12 mouse cellular contexts compared by ENCODE assay signal in genomic region chr15:102147674-102148402, GRCm38 (mm10). TPM values are rescaled to one million over a fixed set of nuclear protein-coding genes. Genes with fewer than 3 reads are reported as not detected.
DNase-seq lines count a peak whose midpoint lies in the region; ATAC-seq and TF ChIP-seq lines count a peak whose summit lies in the region.
"Had no signal": no experiment of that assay in that cellular context is flagged by ENCODE, and none has a peak within 500 bp of the region (broad histone marks: within the 10 kb centered on the region; RNA-seq: fewer than 3 reads in every experiment).

No protein-coding gene starts in this region.

- H3K79me3 ChIP-seq in C2C12 (ENCODE audit: low read depth) = no peaks in the 10 kb centered on the region

- 0 out of 2 replicates have a peak, but pooled peaks cover 5% of the 10 kb centered on the region for H3K27me3 ChIP-seq in kidney, postnatal 0 days (ENCODE audit: insufficient read depth, low read length)
- H3K27me3 ChIP-seq in C2C12 (ENCODE audit: control insufficient read depth, insufficient read depth, insufficient read length) = no peaks in the 10 kb centered on the region

- no peak overlapping the region for H3K4me3 ChIP-seq in kidney, postnatal 0 days (replicated peaks; ENCODE audit: low read depth, low read length)
- no peak overlapping the region for H3K4me3 ChIP-seq in C2C12 (ENCODE audit: insufficient read depth, poor library complexity, severe bottlenecking)
- no peak overlapping the region for H3K4me3 ChIP-seq in embryonic fibroblast, embryonic 13.5 days (ENCODE audit: insufficient read depth, low read length)
- H3K4me3 ChIP-seq: lung, embryonic 15.5 days; neural tube, embryonic 12.5 days had no signal

- no peak overlapping the region for H3K27ac ChIP-seq in kidney, postnatal 0 days
- H3K27ac ChIP-seq in embryonic fibroblast, embryonic 13.5 days (ENCODE audit: insufficient read depth, low read length) = peak overlapping the region; percentile 34; the same call in 1 of the 2 replicates
- H3K27ac ChIP-seq: lung, embryonic 15.5 days; neural tube, embryonic 12.5 days had no signal

- H3K4me2 ChIP-seq in kidney, postnatal 0 days (ENCODE audit: low read length) = no peak overlapping the region
- H3K4me2 ChIP-seq: lung, embryonic 15.5 days; neural tube, embryonic 12.5 days had no signal

- H3ac ChIP-seq in C2C12 (ENCODE audit: control insufficient read depth, insufficient read length, low read depth) = peak overlapping the region; percentile 12

- no peak for DNase-seq in kidney, postnatal 0 days (ENCODE audit: low spot score)
- DNase-seq in kidney, postnatal 4 days = no peak
- peak; percentile 61 for DNase-seq in 416B (ENCODE audit: low read depth)
- DNase-seq in adrenal gland, postnatal 10 days = no peak
- no peak for DNase-seq in frontal cortex, postnatal 14 days (ENCODE audit: low spot score in 2 of 2)
- DNase-seq: kidney, postnatal 36 days; layer of hippocampus, postnatal 36 days had no signal

- no peak for ATAC-seq in kidney, postnatal 0 days (replicated peaks; ENCODE audit: low FRiP score, low read depth)

- TF ChIP-seq CTCF in kidney, postnatal 0 days (IDR thresholded peaks at IDR 0.05; ENCODE audit: low read depth) = no peak
- no peak for TF ChIP-seq CTCF in C2C12 (IDR thresholded peaks at IDR 0.05; ENCODE audit: control insufficient read depth, insufficient read depth, insufficient read length)
- TF ChIP-seq CTCF in embryonic fibroblast, embryonic 13.5 days (IDR thresholded peaks at IDR 0.05; ENCODE audit: borderline replicate concordance, insufficient read depth, low read length) = no peak

- H3K9me3 ChIP-seq in kidney, postnatal 0 days (replicated peaks; ENCODE audit: low read length) = no peaks in the 10 kb centered on the region
- H3K9me3 ChIP-seq: lung, embryonic 15.5 days; neural tube, embryonic 12.5 days had no signal

- no peaks in the 10 kb centered on the region for H3K36me3 ChIP-seq in kidney, postnatal 0 days (ENCODE audit: insufficient read depth, low read length)
- peaks cover 17% of the 10 kb centered on the region for H3K36me3 ChIP-seq in C2C12 (ENCODE audit: control insufficient read depth, insufficient read depth)
- H3K36me3 ChIP-seq: lung, embryonic 15.5 days; neural tube, embryonic 12.5 days had no signal

- no peak for TF ChIP-seq POLR2A in embryonic fibroblast, embryonic 13.5 days (IDR thresholded peaks at IDR 0.05; ENCODE audit: low read depth, low read length)

- H3K4me1 ChIP-seq in kidney, postnatal 0 days (replicated peaks; ENCODE audit: insufficient read depth, low read length) = peaks cover 14% of the 10 kb centered on the region
- H3K4me1 ChIP-seq in embryonic fibroblast, embryonic 13.5 days (ENCODE audit: control insufficient read depth, insufficient read depth, low read length) = peaks cover 29% of the 10 kb centered on the region

- peaks cover 39% of the 10 kb centered on the region for H3K79me2 ChIP-seq in C2C12 (ENCODE audit: control insufficient read depth, insufficient read depth)

- WGBS in kidney, postnatal 0 days = 47% methylated on average over 16 of the region's 16 CpGs

- 0 out of 2 replicates have a peak overlapping the region, but pooled peaks have one; percentile 8 for H3K9ac ChIP-seq in kidney, postnatal 0 days (ENCODE audit: low read depth, low read length)
- H3K9ac ChIP-seq: lung, embryonic 15.5 days; neural tube, embryonic 12.5 days had no signal

TF ChIP-seq in C2C12, 6 proteins besides CTCF, POLR2A, EP300 and RAD21:
- TF ChIP-seq CEBPB (IDR thresholded peaks at IDR 0.05; ENCODE audit: low read depth) = no peak
- no peak for TF ChIP-seq MYOG (IDR thresholded peaks at IDR 0.05; ENCODE audit: control insufficient read depth, extremely low read depth, insufficient read length)
- TF ChIP-seq USF1 (IDR thresholded peaks at IDR 0.05; ENCODE audit: low read depth) = no peak
- no peak for TF ChIP-seq MYOD1 (IDR thresholded peaks at IDR 0.05; ENCODE audit: control insufficient read depth, insufficient read length, low read depth)
- no peak for TF ChIP-seq MAX (IDR thresholded peaks at IDR 0.05)
- no peak for TF ChIP-seq FOSL1 (IDR thresholded peaks at IDR 0.05; ENCODE audit: insufficient read depth, low read length, poor library complexity, severe bottlenecking)

RNA-seq across cellular contexts. Expression of gene Soat2, which starts 2.5 kb away (rescaled TPM):
- polyA plus RNA-seq in kidney, postnatal 0 days (2015; fragmentation: Nextera tagmentation; extraction: Ambion mirVana) = 0.28 and 0.34 TPM in 2 replicates
- 0.06 TPM for polyA plus RNA-seq in C2C12 (2012; fragmentation: generic; extraction: Trizol)
- 1.3 and 2.6 TPM in 2 replicates for polyA plus RNA-seq in embryonic fibroblast, embryonic 13.5 days (2011; ENCODE audit: insufficient read length, low read depth, missing spikeins)
- 1 to 10 TPM; 4.9 to 8.1 TPM for total RNA-seq in adrenal gland, postnatal 10 days (2021)
- polyA plus RNA-seq: hindbrain, embryonic 16.5 days had no signal

RNA-seq across cellular contexts. Expression of gene Igfbp6, which starts 3.7 kb away (rescaled TPM):
- 20.5 and 28.3 TPM in 2 replicates for polyA plus RNA-seq in kidney, postnatal 0 days (2015; fragmentation: Nextera tagmentation; extraction: Ambion mirVana)
- 297 TPM for polyA plus RNA-seq in C2C12 (2012; fragmentation: generic; extraction: Trizol)
- polyA plus RNA-seq in embryonic fibroblast, embryonic 13.5 days (2011; ENCODE audit: insufficient read length, low read depth, missing spikeins) = 43.0 and 55.0 TPM in 2 replicates
- total RNA-seq in adrenal gland, postnatal 10 days (2021) = 10 to 100 TPM; 40.3 to 48.1 TPM

RNA-seq across cellular contexts. Expression of gene Spryd3, which starts 11.8 kb away (rescaled TPM):
- 14.3 and 16.6 TPM in 2 replicates for polyA plus RNA-seq in kidney, postnatal 0 days (2015; fragmentation: Nextera tagmentation; extraction: Ambion mirVana)
- polyA plus RNA-seq in C2C12 (2012; fragmentation: generic; extraction: Trizol) = 47.1 TPM
- polyA plus RNA-seq in embryonic fibroblast, embryonic 13.5 days (2011; ENCODE audit: insufficient read length, low read depth, missing spikeins) = 35.5 and 36.0 TPM in 2 replicates
- 10 to 100 TPM; 27.4 to 31.5 TPM for total RNA-seq in adrenal gland, postnatal 10 days (2021)

RNA-seq across cellular contexts. Expression of gene Tns2, which starts 47.6 kb away (rescaled TPM):
- polyA plus RNA-seq in kidney, postnatal 0 days (2015; fragmentation: Nextera tagmentation; extraction: Ambion mirVana) = 34.4 and 35.8 TPM in 2 replicates
- polyA plus RNA-seq in C2C12 (2012; fragmentation: generic; extraction: Trizol) = 67.8 TPM
- 61.8 and 71.1 TPM in 2 replicates for polyA plus RNA-seq in embryonic fibroblast, embryonic 13.5 days (2011; ENCODE audit: insufficient read length, low read depth, missing spikeins)
- total RNA-seq in adrenal gland, postnatal 10 days (2021) = 10 to 100 TPM; 64.5 to 84.6 TPM

RNA-seq across cellular contexts. Expression of gene Zfp740, which starts 55.2 kb away (rescaled TPM):
- 45.4 and 49.0 TPM in 2 replicates for polyA plus RNA-seq in kidney, postnatal 0 days (2015; fragmentation: Nextera tagmentation; extraction: Ambion mirVana)
- 45.8 TPM for polyA plus RNA-seq in C2C12 (2012; fragmentation: generic; extraction: Trizol)
- 40.9 and 49.5 TPM in 2 replicates for polyA plus RNA-seq in embryonic fibroblast, embryonic 13.5 days (2011; ENCODE audit: insufficient read length, low read depth, missing spikeins)
- total RNA-seq in adrenal gland, postnatal 10 days (2021) = 10 to 100 TPM; 66.7 to 84.9 TPM
